Mouse (Mus musculus) myocyte (in vitro differentiated cells): ENCODE data around the gene Ankrd35. TPM values are rescaled to one million over a fixed set of nuclear protein-coding genes. Genes with fewer than 3 reads are reported as not detected.
A peak's percentile ranks its signal among the peaks of the same experiment; 100 is the strongest.

Experiments used
- H3K27me3 ChIP-seq: one replicate; pipeline ENCODE4 v1.6.1; 2011; ENCODE audit not compliant: control insufficient read depth, insufficient read depth, insufficient read length
- H3K36me3 ChIP-seq: one replicate; pipeline ENCODE4 v1.6.1; 2011; ENCODE audit not compliant: control insufficient read depth, insufficient read depth
- H3K4me2 ChIP-seq: one replicate; pipeline ENCODE4 v1.6.1; 2011; ENCODE audit warnings: low read depth, control low read depth
- H3K4me3 ChIP-seq: one replicate; pipeline ENCODE4 v1.5.1; 2011; ENCODE audit warnings: mild to moderate bottlenecking, control low read depth, moderate library complexity
- H3K79me2 ChIP-seq: one replicate; pipeline ENCODE4 v1.6.1; 2011; ENCODE audit not compliant: control insufficient read depth, insufficient read depth
- H3ac ChIP-seq: one replicate; pipeline ENCODE4 v1.6.1; 2011; ENCODE audit not compliant: control insufficient read depth, insufficient read length
- CEBPB ChIP-seq: IDR thresholded peaks from 2 replicates; pipeline ENCODE4 v1.6.1; 2011; ENCODE audit warnings: mild to moderate bottlenecking, moderate library complexity; ENCODE audit not compliant: poor library complexity, insufficient read depth, severe bottlenecking
- E2F4 ChIP-seq: IDR thresholded peaks from one replicate; pipeline ENCODE4 v1.6.1; 2011; ENCODE audit warnings: mild to moderate bottlenecking, control low read depth, moderate library complexity; ENCODE audit not compliant: insufficient read depth
- MAX ChIP-seq: IDR thresholded peaks from one replicate; pipeline ENCODE4 v1.6.1; 2011; ENCODE audit warnings: low read depth, mild to moderate bottlenecking, control low read depth
- MYOD1 ChIP-seq, 3 experiments: IDR thresholded peaks; one replicate each; pipeline ENCODE4 v1.6.1; 2011; ENCODE audit warnings: control low read depth in 2 of 3, low read depth in 2 of 3, mild to moderate bottlenecking in 2 of 3, moderate library complexity in 1 of 3; ENCODE audit not compliant: insufficient read length in 2 of 3, control insufficient read depth in 1 of 3
- MYOG ChIP-seq, 3 experiments: IDR thresholded peaks; one replicate each; pipeline ENCODE4 v1.6.1; 2011; ENCODE audit warnings: control low read depth in 2 of 3, low read depth in 2 of 3, mild to moderate bottlenecking in 2 of 3; ENCODE audit not compliant: insufficient read length in 2 of 3, control insufficient read depth in 1 of 3, insufficient read depth in 1 of 3
- POLR2A ChIP-seq: IDR thresholded peaks from one replicate; pipeline ENCODE4 v1.6.1; 2011; ENCODE audit warnings: low read depth, mild to moderate bottlenecking, control low read depth, moderate library complexity; ENCODE audit not compliant: insufficient read length
- POLR2AphosphoS2 ChIP-seq: IDR thresholded peaks from one replicate; pipeline ENCODE4 v1.6.1; 2011; ENCODE audit warnings: low read depth, control low read depth; ENCODE audit not compliant: insufficient read length
- REST ChIP-seq: IDR thresholded peaks from one replicate; pipeline ENCODE4 v1.6.1; 2011; ENCODE audit warnings: mild to moderate bottlenecking, control low read depth, moderate library complexity; ENCODE audit not compliant: insufficient read depth, insufficient read length
- SRF ChIP-seq: IDR thresholded peaks from one replicate; pipeline ENCODE4 v1.6.1; 2011; ENCODE audit warnings: low read depth; ENCODE audit not compliant: control insufficient read depth, insufficient read length
- TCF12 ChIP-seq: IDR thresholded peaks from one replicate; pipeline ENCODE4 v1.6.1; 2011; ENCODE audit warnings: mild to moderate bottlenecking, control low read depth; ENCODE audit not compliant: poor library complexity, insufficient read depth, severe bottlenecking
- TCF3 ChIP-seq: IDR thresholded peaks from one replicate; pipeline ENCODE4 v1.6.1; 2011; ENCODE audit warnings: low read depth, control low read depth; ENCODE audit not compliant: insufficient read length
- USF1 ChIP-seq: IDR thresholded peaks from one replicate; pipeline ENCODE4 v1.6.1; 2011; ENCODE audit warnings: low read depth, mild to moderate bottlenecking, control low read depth, moderate library complexity
- polyA plus RNA-seq: library from polyadenylated mRNA; unstranded; fragments of >200 nt; fragmentation: generic; extraction: Trizol; gene quantifications from one replicate; pipeline ENCODE4 v1.2.1, GENCODE M21; 2012; ENCODE audit warnings: missing spikeins

Gene Ankrd35
- polyA plus RNA-seq, 1 experiment, result 0.37 TPM

- Histone ChIP-seq H3K27me3 (no peaks in the 10 kb centered on the region), H3K4me2 (peak overlapping the region; percentile 24), H3ac (no peak overlapping the region), H3K4me3 (no peak overlapping the region), H3K79me2 (no peaks in the 10 kb centered on the region), H3K36me3 (no peaks in the 10 kb centered on the region)
- TF ChIP-seq POLR2A (no peak), USF1 (no peak), SRF (no peak), MAX (no peak), E2F4 (no peak), CEBPB (no peak), MYOD1 (IDR thresholded peaks at IDR 0.05; ENCODE audit: control insufficient read depth in 1 of 3, insufficient read length in 2 of 3, low read depth in 2 of 3) (peak in 2 of 3 experiments; percentile 24 to 33), MYOG (IDR thresholded peaks at IDR 0.05; ENCODE audit: control insufficient read depth in 1 of 3, insufficient read depth in 1 of 3, insufficient read length in 2 of 3, low read depth in 2 of 3) (peak in 1 of 3 experiments; percentile 14), POLR2AphosphoS2 (no peak), TCF12 (no peak), TCF3 (no peak), REST (no peak)
Measured at GRCm38 (mm10) chr3:96674442-96674841, 4.5 kb downstream of the Ankrd35 start.

DNA sequence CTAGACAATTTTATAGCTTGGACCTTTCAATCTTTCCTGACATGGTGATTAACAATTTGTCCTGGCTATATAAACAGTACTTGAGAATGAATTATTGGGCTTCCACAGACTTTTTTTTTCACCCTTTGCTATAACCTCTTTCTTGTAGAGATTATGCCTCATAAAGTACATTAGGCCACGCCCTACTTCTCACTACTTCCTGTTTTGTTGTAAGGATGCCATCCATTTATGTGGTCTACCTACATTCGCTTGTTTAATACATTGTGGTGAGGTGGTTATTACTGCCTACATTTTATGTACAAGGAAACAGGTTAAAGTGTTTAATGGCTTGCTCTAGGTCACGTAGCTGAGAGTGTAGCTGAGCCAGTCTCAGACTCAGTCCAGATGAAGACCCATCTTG, 5.2 kb downstream of the Ankrd35 start:
- Histone ChIP-seq H3K36me3 (no peaks in the 10 kb centered on the region), H3K79me2 (no peaks in the 10 kb centered on the region), H3K4me3 (no peak overlapping the region), H3ac (no peak overlapping the region), H3K4me2 (no peak overlapping the region), H3K27me3 (no peaks in the 10 kb centered on the region)
- TF ChIP-seq POLR2A (no peak), TCF3 (no peak), MYOD1 (IDR thresholded peaks at IDR 0.05; ENCODE audit: control insufficient read depth in 1 of 3, insufficient read length in 2 of 3, low read depth in 2 of 3) (no peak), MAX (no peak), MYOG (IDR thresholded peaks at IDR 0.05; ENCODE audit: control insufficient read depth in 1 of 3, insufficient read depth in 1 of 3, insufficient read length in 2 of 3, low read depth in 2 of 3) (no peak), SRF (no peak), E2F4 (no peak), CEBPB (no peak), POLR2AphosphoS2 (no peak), USF1 (no peak), REST (no peak), TCF12 (no peak)

DNA sequence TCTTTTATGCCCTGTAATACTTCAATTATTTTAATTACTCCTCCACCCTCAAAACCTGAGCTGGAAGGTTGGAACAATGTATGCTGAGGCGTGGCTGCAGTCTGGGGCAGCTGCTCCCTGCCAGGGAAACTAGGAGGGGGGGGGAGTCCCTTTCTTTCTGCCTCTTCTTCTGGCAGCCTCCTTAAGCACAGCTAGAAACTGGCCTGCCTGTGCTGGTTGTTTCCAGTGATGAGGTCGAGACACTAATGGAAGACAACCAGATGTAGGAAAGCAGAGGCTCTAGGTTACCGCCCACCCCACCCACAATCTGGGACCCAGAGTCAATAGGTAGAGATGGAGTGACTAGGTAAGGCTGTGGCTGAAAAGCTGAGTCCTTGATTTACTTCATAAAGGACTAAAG, 5.8 kb downstream of the Ankrd35 start:
- H3K4me2 ChIP-seq, result no peak overlapping the region
- TF ChIP-seq TCF12 (no peak), E2F4 (no peak), SRF (no peak), MYOG (IDR thresholded peaks at IDR 0.05; ENCODE audit: control insufficient read depth in 1 of 3, insufficient read depth in 1 of 3, insufficient read length in 2 of 3, low read depth in 2 of 3) (peak in 1 of 3 experiments; percentile 24), USF1 (no peak), MYOD1 (IDR thresholded peaks at IDR 0.05; ENCODE audit: control insufficient read depth in 1 of 3, insufficient read length in 2 of 3, low read depth in 2 of 3) (no peak), MAX (no peak)
- H3K36me3 ChIP-seq, result no peaks in the 10 kb centered on the region
- H3K4me3 ChIP-seq, result no peak overlapping the region
- H3K27me3 ChIP-seq, result no peaks in the 10 kb centered on the region
- no peak overlapping the region for H3ac ChIP-seq
- no peaks in the 10 kb centered on the region for H3K79me2 ChIP-seq

GRCm38 (mm10) chr3:96678456-96678855, 8.5 kb downstream of the Ankrd35 start:
- H3K4me2 ChIP-seq, result no peak overlapping the region
- no peak for TF ChIP-seq POLR2AphosphoS2
- TF ChIP-seq USF1, result no peak
- TF ChIP-seq MAX, result no peak
- no peak for TF ChIP-seq SRF
- no peak for TF ChIP-seq E2F4
- TF ChIP-seq MYOD1 (IDR thresholded peaks at IDR 0.05; ENCODE audit: control insufficient read depth in 1 of 3, insufficient read length in 2 of 3, low read depth in 2 of 3), result no peak
- TF ChIP-seq POLR2A, result no peak
- no peak for TF ChIP-seq TCF3
- TF ChIP-seq TCF12, result no peak
- no peak for TF ChIP-seq CEBPB
- TF ChIP-seq REST, result no peak
- no peak for TF ChIP-seq MYOG (IDR thresholded peaks at IDR 0.05; ENCODE audit: control insufficient read depth in 1 of 3, insufficient read depth in 1 of 3, insufficient read length in 2 of 3, low read depth in 2 of 3)

GRCm38 (mm10) chr3:96679159-96679674, 9.3 kb downstream of the Ankrd35 start:
- no peak overlapping the region for H3K4me3 ChIP-seq
- no peak for TF ChIP-seq MYOD1 (IDR thresholded peaks at IDR 0.05; ENCODE audit: control insufficient read depth in 1 of 3, insufficient read length in 2 of 3, low read depth in 2 of 3)
- TF ChIP-seq MYOG (IDR thresholded peaks at IDR 0.05; ENCODE audit: control insufficient read depth in 1 of 3, insufficient read depth in 1 of 3, insufficient read length in 2 of 3, low read depth in 2 of 3), result no peak
- no peak for TF ChIP-seq POLR2A
- TF ChIP-seq POLR2AphosphoS2, result no peak
- no peak for TF ChIP-seq TCF3
- TF ChIP-seq REST, result no peak
- TF ChIP-seq E2F4, result no peak
- no peak for TF ChIP-seq CEBPB
- TF ChIP-seq TCF12, result no peak
- TF ChIP-seq SRF, result no peak
- TF ChIP-seq MAX, result no peak
- no peak for TF ChIP-seq USF1
- peak overlapping the region; percentile 71 for H3K4me2 ChIP-seq
- H3ac ChIP-seq, result no peak overlapping the region
- H3K27me3 ChIP-seq, result no peaks in the 10 kb centered on the region
- no peaks in the 10 kb centered on the region for H3K36me3 ChIP-seq
- H3K79me2 ChIP-seq, result no peaks in the 10 kb centered on the region

More at GRCm38 (mm10) chr3:96678456-96678855, 8.5 kb downstream of the Ankrd35 start:
- H3K79me2 ChIP-seq, result no peaks in the 10 kb centered on the region
- no peak overlapping the region for H3K4me3 ChIP-seq
- no peaks in the 10 kb centered on the region for H3K36me3 ChIP-seq
- H3ac ChIP-seq, result no peak overlapping the region
- H3K27me3 ChIP-seq, result no peaks in the 10 kb centered on the region
